In genomic region chr1:94790604-94791003, GRCm38 (mm10) we compare ENCODE assay signal across 24 mouse cellular contexts.
DNase-seq lines count a peak whose midpoint lies in the region; ATAC-seq lines count a peak whose summit lies in the region.
"Had no signal": no experiment of that assay in that cellular context is flagged by ENCODE, and none has a peak within 500 bp of the region (broad histone marks: within the 10 kb centered on the region; RNA-seq: fewer than 3 reads in every experiment).

No protein-coding gene starts in this region.

- ATAC-seq in forebrain, embryonic 14.5 days, result no peak
- ATAC-seq in forebrain, embryonic 11.5 days (replicated peaks; ENCODE audit: low FRiP score), result no peak
- peak; percentile 75; the same call in 1 of the 2 replicates for ATAC-seq in midbrain, embryonic 16.5 days
- ATAC-seq in hindbrain, embryonic 16.5 days, result no peak; the same call in 1 of the 2 replicates
- ATAC-seq: activated CD4-positive, CD25-positive, alpha-beta regulatory T cell, adult 4 months; forebrain, embryonic 15.5 days; intestine, embryonic 15.5 days; Patski had no signal

- DNase-seq in forebrain, embryonic 14.5 days (ENCODE audit: low spot score), result peak; percentile 24
- DNase-seq in forebrain, embryonic 11.5 days (ENCODE audit: low spot score), result no peak
- no peak for DNase-seq in midbrain, embryonic 10.5 days (ENCODE audit: low spot score)
- DNase-seq in spleen, adult 12 weeks (ENCODE audit: low spot score), result no peak
- no peak for DNase-seq in thymus, postnatal 36 days
- no peak for DNase-seq in cerebellum, postnatal 14 days
- DNase-seq: adrenal gland, postnatal 25 days; B cell, adult 2 months; cerebellum, adult 2 months; heart, postnatal 10 days; layer of hippocampus, postnatal 36 days; left cerebral cortex, postnatal 4 days; lung, adult 18-20 months; lung, postnatal 36 days; right cerebral cortex, postnatal 25 days had no signal

- H3K27me3 ChIP-seq in forebrain, embryonic 14.5 days (replicated peaks; ENCODE audit: control insufficient read depth, insufficient read depth, low read length), result no peaks in the 10 kb centered on the region
- H3K27me3 ChIP-seq in forebrain, embryonic 11.5 days (ENCODE audit: control insufficient read depth, insufficient read depth, low read length), result no peaks in the 10 kb centered on the region
- no peaks in the 10 kb centered on the region for H3K27me3 ChIP-seq in midbrain, embryonic 16.5 days (ENCODE audit: control insufficient read depth, insufficient read depth, low read depth, low read length)
- H3K27me3 ChIP-seq in midbrain, embryonic 10.5 days (ENCODE audit: low read depth, poor library complexity, severe bottlenecking), result no peaks in the 10 kb centered on the region
- H3K27me3 ChIP-seq in hindbrain, embryonic 16.5 days (replicated peaks; ENCODE audit: control insufficient read depth, insufficient read depth, low read length), result no peaks in the 10 kb centered on the region
- H3K27me3 ChIP-seq: forebrain, embryonic 15.5 days; intestine, embryonic 15.5 days; kidney, embryonic 15.5 days; neural tube, embryonic 13.5 days; Patski had no signal

- no peaks in the 10 kb centered on the region for H3K36me3 ChIP-seq in forebrain, embryonic 14.5 days (ENCODE audit: control insufficient read depth, insufficient read depth, low read length)
- H3K36me3 ChIP-seq in forebrain, embryonic 11.5 days (ENCODE audit: control insufficient read depth, insufficient read depth, low read length), result no peaks in the 10 kb centered on the region
- H3K36me3 ChIP-seq in midbrain, embryonic 16.5 days (ENCODE audit: control insufficient read depth, insufficient read depth, low read length), result no peaks in the 10 kb centered on the region
- no peaks in the 10 kb centered on the region for H3K36me3 ChIP-seq in midbrain, embryonic 10.5 days
- H3K36me3 ChIP-seq in hindbrain, embryonic 16.5 days (ENCODE audit: control insufficient read depth, insufficient read depth, low read length), result no peaks in the 10 kb centered on the region
- H3K36me3 ChIP-seq: forebrain, embryonic 15.5 days; heart, embryonic 10.5 days; intestine, embryonic 15.5 days; kidney, embryonic 15.5 days; neural tube, embryonic 13.5 days had no signal

- no peak overlapping the region for H3K9ac ChIP-seq in forebrain, embryonic 14.5 days (ENCODE audit: low read length)
- H3K9ac ChIP-seq in forebrain, embryonic 11.5 days (ENCODE audit: low read length), result no peak overlapping the region
- H3K9ac ChIP-seq in midbrain, embryonic 16.5 days (ENCODE audit: low read depth, low read length), result no peak overlapping the region
- no peak overlapping the region for H3K9ac ChIP-seq in hindbrain, embryonic 16.5 days (ENCODE audit: low read depth, low read length)
- H3K9ac ChIP-seq: forebrain, embryonic 15.5 days; intestine, embryonic 15.5 days; kidney, embryonic 15.5 days; neural tube, embryonic 13.5 days had no signal

- H3K4me3 ChIP-seq in forebrain, embryonic 14.5 days (ENCODE audit: low read depth, low read length), result no peak overlapping the region
- H3K4me3 ChIP-seq in forebrain, embryonic 11.5 days (ENCODE audit: low read depth, low read length), result no peak overlapping the region
- no peak overlapping the region for H3K4me3 ChIP-seq in midbrain, embryonic 16.5 days (ENCODE audit: low read depth, low read length)
- H3K4me3 ChIP-seq in midbrain, embryonic 10.5 days, result no peak overlapping the region
- no peak overlapping the region for H3K4me3 ChIP-seq in hindbrain, embryonic 16.5 days (ENCODE audit: low read length)
- H3K4me3 ChIP-seq: forebrain, embryonic 15.5 days; heart, embryonic 10.5 days; intestine, embryonic 15.5 days; kidney, embryonic 15.5 days; neural tube, embryonic 13.5 days had no signal

- 48% methylated on average over 7 of the region's 7 CpGs for WGBS in forebrain, embryonic 14.5 days
- 51% methylated on average over 7 of the region's 7 CpGs for WGBS in forebrain, embryonic 11.5 days
- WGBS in midbrain, embryonic 16.5 days, result 37% methylated on average over 7 of the region's 7 CpGs
- 60% methylated on average over 7 of the region's 7 CpGs for WGBS in midbrain, embryonic 10.5 days
- 43% methylated on average over 7 of the region's 7 CpGs for WGBS in hindbrain, embryonic 16.5 days

- no peaks in the 10 kb centered on the region for H3K9me3 ChIP-seq in forebrain, embryonic 14.5 days (replicated peaks; ENCODE audit: control insufficient read depth, low read length)
- H3K9me3 ChIP-seq in forebrain, embryonic 11.5 days (ENCODE audit: control insufficient read depth, low read length), result no peaks in the 10 kb centered on the region
- H3K9me3 ChIP-seq in midbrain, embryonic 16.5 days (replicated peaks; ENCODE audit: control insufficient read depth, low read length, poor library complexity, severe bottlenecking), result no peaks in the 10 kb centered on the region
- no peaks in the 10 kb centered on the region for H3K9me3 ChIP-seq in midbrain, embryonic 10.5 days (replicated peaks)
- H3K9me3 ChIP-seq in hindbrain, embryonic 16.5 days (ENCODE audit: control insufficient read depth, low read length), result no peaks in the 10 kb centered on the region
- H3K9me3 ChIP-seq: forebrain, embryonic 15.5 days; heart, embryonic 10.5 days; intestine, embryonic 15.5 days; kidney, embryonic 15.5 days; neural tube, embryonic 13.5 days had no signal

- H3K27ac ChIP-seq in forebrain, embryonic 14.5 days (ENCODE audit: low read depth, low read length), result no peak overlapping the region
- no peak overlapping the region for H3K27ac ChIP-seq in forebrain, embryonic 11.5 days (ENCODE audit: low read depth, low read length)
- no peak overlapping the region for H3K27ac ChIP-seq in midbrain, embryonic 16.5 days (ENCODE audit: low read length)
- H3K27ac ChIP-seq in midbrain, embryonic 10.5 days (replicated peaks), result no peak overlapping the region
- H3K27ac ChIP-seq in hindbrain, embryonic 16.5 days (ENCODE audit: low read depth, low read length), result no peak overlapping the region
- H3K27ac ChIP-seq: forebrain, embryonic 15.5 days; heart, embryonic 10.5 days; intestine, embryonic 15.5 days; kidney, embryonic 15.5 days; neural tube, embryonic 13.5 days had no signal

- no peak overlapping the region for H3K4me2 ChIP-seq in forebrain, embryonic 14.5 days (ENCODE audit: low read length)
- no peak overlapping the region for H3K4me2 ChIP-seq in forebrain, embryonic 11.5 days (ENCODE audit: low read depth, low read length, severe bottlenecking)
- H3K4me2 ChIP-seq in midbrain, embryonic 16.5 days (ENCODE audit: low read length), result peak overlapping the region; percentile 33
- peak overlapping the region; percentile 24; the same call in 1 of the 2 replicates for H3K4me2 ChIP-seq in hindbrain, embryonic 16.5 days (ENCODE audit: low read length)
- H3K4me2 ChIP-seq: forebrain, embryonic 15.5 days; intestine, embryonic 15.5 days; kidney, embryonic 15.5 days; neural tube, embryonic 13.5 days had no signal

- H3K4me1 ChIP-seq in forebrain, embryonic 14.5 days (ENCODE audit: control insufficient read depth, insufficient read depth, low read length), result no peaks in the 10 kb centered on the region
- H3K4me1 ChIP-seq in forebrain, embryonic 11.5 days (replicated peaks; ENCODE audit: control insufficient read depth, insufficient read depth, low read length), result no peaks in the 10 kb centered on the region
- H3K4me1 ChIP-seq in midbrain, embryonic 16.5 days (ENCODE audit: control insufficient read depth, insufficient read depth, low read length), result no peaks in the 10 kb centered on the region; the same call in 1 of the 2 replicates
- H3K4me1 ChIP-seq in midbrain, embryonic 10.5 days, result 0 out of 2 replicates have a peak, but pooled peaks cover 3% of the 10 kb centered on the region
- H3K4me1 ChIP-seq in hindbrain, embryonic 16.5 days (ENCODE audit: control insufficient read depth, insufficient read depth, low read depth, low read length), result peaks cover 2% of the 10 kb centered on the region; the same call in 1 of the 2 replicates
- H3K4me1 ChIP-seq: forebrain, embryonic 15.5 days; heart, embryonic 10.5 days; intestine, embryonic 15.5 days; kidney, embryonic 15.5 days; neural tube, embryonic 13.5 days had no signal

Comparison
In these comparisons a context has a peak if more than half of its experiments do, and no peak if none do; other contexts are left out.
1. H3K4me2 ChIP-seq: peak in midbrain, embryonic 16.5 days (single experiment) and hindbrain, embryonic 16.5 days (single experiment); none in forebrain, embryonic 14.5 days (single experiment) and forebrain, embryonic 11.5 days (single experiment).